Mouse (Mus musculus): ENCODE measurements at regions not wholly inside any gene's neighbourhood (a gene's known extent, or its start where the extent isn't known, plus 50 kb on each side); places are given as distances from the start of the nearest gene placed in this dataset.

DNA sequence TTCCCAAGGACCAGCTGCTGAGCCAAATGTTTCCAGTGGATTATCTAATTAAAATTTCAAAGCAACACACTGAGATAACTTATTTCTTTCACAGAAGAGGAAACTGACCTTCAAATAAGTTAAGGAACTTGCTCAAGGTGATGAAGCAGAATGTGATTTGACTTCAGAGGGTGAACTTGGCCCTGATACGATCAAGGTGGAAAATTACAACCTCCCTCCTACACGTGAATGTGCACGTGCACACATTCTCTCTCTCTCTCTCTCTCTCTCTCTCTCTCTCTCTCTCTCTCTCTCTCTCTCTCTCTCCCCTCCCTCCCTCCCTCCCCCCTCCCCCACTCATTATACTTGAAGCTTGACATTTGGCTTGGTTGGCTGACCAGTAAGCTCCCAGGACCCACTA is 131.8 kb upstream of the Cxcr4 start:
- DNase-seq: no peak

DNA sequence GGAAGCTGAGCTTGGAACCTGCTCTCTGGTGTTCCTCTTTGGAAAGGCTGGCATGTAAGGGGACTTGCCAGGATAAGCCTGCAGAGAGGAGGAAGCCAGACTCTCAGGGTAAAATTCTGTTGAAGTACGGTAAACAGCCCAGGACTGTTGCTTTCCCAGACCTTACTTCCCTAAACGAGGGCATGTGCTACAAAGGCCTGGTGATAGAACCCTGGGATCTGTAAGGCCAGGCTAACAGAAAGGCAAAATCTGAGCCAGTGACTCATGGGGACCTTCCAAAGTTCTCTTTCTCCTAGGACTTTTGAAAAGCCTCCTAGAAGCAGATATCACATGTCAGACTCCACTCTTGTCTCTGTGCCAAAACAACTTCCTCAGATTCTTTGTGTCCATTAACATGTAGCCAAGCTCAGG is 130.0 kb upstream of the Cxcr4 start:
- DNase-seq: no peak

- DNase-seq: no peak
These were observed 122.8 kb upstream of the Cxcr4 start for GRCm38 (mm10) chr1:128714843-128715242.

DNA sequence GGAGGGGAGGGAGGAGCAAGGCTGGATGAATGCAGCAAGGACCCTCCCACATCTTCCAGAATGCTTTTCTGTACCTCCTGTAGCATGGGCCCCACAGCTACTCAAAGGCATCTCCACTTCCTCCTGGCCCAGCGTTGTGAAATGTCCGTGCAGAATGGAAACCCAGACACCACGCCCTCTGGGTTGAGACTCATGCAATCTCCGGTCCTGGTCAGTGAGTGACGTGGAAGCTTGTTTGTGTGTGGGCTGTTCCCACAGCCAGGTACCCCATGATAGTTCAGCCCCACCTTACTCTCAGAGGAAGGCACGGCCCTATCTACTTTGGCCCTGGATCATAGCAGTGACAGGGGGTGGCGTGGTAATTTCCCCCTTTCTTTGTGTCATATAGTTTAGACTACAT is 120.8 kb upstream of the Cxcr4 start:
- DNase-seq: no peak

DNA sequence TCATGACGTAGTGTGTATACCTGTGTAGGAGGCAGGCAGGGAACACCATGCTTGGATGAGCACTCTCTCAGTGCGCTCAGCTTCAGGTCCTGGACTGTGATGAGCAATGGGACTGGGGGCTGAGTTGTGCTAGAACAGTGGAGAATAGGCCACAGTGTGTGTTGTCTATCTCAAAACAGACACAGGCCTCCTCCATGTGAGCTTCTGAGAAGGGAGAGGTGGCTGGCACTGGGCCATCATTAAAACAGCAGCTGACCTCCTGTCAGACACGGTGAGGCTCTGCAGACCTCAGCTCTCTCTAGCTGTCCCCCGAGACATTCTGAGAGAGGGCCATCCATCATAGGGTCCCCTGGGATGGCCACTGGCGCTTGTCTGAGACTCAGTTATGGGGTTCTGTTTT is 119.0 kb upstream of the Cxcr4 start:
- DNase-seq: no peak

GRCm38 (mm10) chr1:128707747-128708146 is 115.7 kb upstream of the Cxcr4 start:
- no peak for DNase-seq

DNA sequence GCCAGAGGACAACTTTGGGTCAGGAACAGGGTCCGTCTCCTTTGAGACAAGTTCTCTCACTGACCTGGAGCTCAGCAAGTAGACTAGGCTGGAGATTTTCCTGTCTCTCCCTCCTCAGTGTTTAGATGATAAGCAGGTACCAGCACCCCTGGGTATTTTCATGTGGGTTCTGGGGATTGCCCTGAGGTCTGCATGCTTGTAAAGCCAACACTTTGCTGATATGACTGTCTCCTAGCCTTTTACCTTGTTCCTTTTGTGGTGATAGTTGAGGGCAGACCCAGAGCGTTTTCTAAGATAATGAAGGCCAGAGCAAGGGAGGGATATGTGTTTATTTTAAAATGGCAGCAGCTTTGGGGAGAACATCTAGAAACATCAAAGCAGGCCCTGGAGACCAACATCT is 114.1 kb upstream of the Cxcr4 start:
- no peak for DNase-seq

GRCm38 (mm10) chr1:128705071-128705503 is 113.0 kb upstream of the Cxcr4 start:
- DNase-seq: no peak

GRCm38 (mm10) chr1:128701326-128701725 is 109.2 kb upstream of the Cxcr4 start:
- DNase-seq: no peak

DNA sequence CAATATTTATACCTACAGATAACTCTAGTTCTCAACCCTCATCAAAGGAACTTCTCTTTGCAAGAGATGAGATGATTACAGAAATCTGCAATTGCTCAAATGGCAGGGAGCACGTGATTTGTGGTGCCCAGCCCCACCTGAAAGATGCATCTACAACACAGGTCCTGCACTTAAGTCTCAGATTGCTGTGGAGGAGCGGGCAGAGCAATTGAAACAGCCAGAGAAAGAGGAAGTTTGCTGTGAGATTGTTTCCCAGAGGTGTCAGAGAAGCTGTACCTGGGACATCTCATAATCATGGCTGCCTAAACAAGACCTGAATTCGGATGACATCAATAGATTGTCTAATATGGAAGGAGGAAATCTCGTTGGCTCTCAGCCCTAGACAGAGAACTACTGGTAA is 105.9 kb upstream of the Cxcr4 start:
- no peak for DNase-seq

GRCm38 (mm10) chr1:128695936-128696335 is 103.8 kb upstream of the Cxcr4 start:
- peak; percentile 53 to 62 for DNase-seq

GRCm38 (mm10) chr1:128692799-128693198 is 100.7 kb upstream of the Cxcr4 start:
- DNase-seq: no peak

GRCm38 (mm10) chr1:128692313-128692712 is 100.2 kb upstream of the Cxcr4 start:
- no peak for DNase-seq

- DNase-seq: no peak
These were observed 95.3 kb upstream of the Cxcr4 start for GRCm38 (mm10) chr1:128687236-128687927.

DNA sequence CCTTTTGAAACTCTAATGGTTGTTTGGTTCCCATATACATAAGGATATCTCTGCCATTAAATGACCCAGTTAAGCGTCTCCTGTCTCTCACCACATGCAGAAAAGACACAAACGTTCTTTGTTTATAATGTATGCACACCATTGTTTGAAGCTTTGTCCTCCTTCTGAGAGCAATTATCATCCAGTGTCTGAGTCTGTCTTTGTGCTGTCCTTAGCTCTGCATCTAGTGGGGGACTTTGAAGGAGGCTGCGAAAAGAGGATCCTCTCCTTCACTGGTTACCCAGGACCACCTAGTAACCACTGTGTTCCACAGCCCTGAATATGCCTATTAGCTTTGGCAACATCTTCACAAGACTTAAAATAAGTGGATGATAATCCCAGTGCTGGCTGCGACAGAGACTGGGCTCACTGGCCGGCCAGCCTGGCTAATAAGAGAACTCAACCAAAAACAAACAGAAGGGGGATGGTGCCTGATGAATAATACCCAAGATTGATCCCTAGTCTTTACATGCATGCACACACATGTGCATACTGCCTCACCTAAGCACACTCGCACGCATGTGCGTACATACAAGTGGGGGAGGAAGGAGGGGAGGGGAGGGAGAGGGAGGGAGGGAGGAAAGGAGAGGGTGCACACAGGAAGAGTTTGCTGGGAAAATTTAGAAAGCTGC is 93.5 kb upstream of the Cxcr4 start:
- DNase-seq: no peak

- DNase-seq: no peak
These were observed 90.8 kb upstream of the Cxcr4 start for GRCm38 (mm10) chr1:128682942-128683341.

DNA sequence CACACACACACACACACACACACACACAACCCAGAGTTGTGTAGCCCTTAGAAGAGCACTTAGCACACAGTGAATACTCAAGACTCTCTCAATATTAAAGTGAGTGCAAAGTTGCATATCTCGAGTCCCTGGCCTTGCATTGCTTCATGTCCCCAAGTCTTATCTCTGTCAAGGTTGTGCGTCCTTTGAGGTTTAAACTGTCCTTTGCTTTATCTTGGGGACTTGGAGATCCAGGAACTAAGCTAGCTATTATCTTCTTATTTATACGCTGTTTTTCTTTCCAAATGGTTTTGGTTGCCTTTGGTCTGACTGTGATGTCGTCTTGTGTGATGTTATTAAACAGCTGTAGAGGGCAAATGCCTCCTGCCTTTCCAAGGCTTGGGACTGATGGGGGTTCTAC is 89.2 kb upstream of the Cxcr4 start:
- no peak for DNase-seq

GRCm38 (mm10) chr1:128680538-128680937 is 88.4 kb upstream of the Cxcr4 start:
- DNase-seq: no peak

- no peak for DNase-seq
These were observed 87.9 kb upstream of the Cxcr4 start for GRCm38 (mm10) chr1:128680012-128680411.

GRCm38 (mm10) chr1:128679005-128679980 is 87.2 kb upstream of the Cxcr4 start:
- DNase-seq: no peak

- peak; percentile 20 to 32 for DNase-seq
These were observed 83.4 kb upstream of the Cxcr4 start for GRCm38 (mm10) chr1:128675538-128675937.

DNA sequence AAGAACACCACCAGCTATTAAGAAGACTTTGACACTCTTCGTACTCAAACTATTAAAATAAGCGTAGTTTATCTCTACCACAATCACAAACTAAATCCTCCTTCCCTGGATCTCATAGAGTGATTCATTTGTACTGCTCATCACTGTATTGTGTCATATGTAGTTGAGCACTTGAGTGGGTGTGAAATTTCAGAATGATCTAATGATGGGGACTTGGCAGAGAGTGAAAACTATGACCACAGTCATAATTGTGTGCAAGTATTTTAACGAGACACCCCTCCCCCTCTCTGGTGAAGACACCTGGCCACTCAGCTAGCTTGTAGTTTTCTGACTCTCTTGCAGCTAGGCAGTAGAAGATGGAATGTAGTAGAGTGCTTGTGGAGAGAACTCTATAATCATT is 80.2 kb upstream of the Cxcr4 start:
- no peak for DNase-seq

- DNase-seq: no peak
These were observed 79.4 kb upstream of the Cxcr4 start for GRCm38 (mm10) chr1:128671495-128671894.

Data from thymus, postnatal 36 days (tissue).